Mouse (Mus musculus) ovary, postnatal 10 days (tissue): ENCODE data around the gene Sike1.
A peak's percentile ranks its signal among the peaks of the same experiment; 100 is the strongest.

ENCODE experiments used
- DNase-seq: peaks from one replicate; pipeline ENCODE4 v3.0.0; 2022; ENCODE audit warnings: low spot score

Gene Sike1

GRCm38 (mm10) chr3:102995605-102996321 lies at the start of gene Sike1:
Sike1 (plus strand) TSS chr3:102995708.
- DNase-seq: peak; percentile 80

GRCm38 (mm10) chr3:102946312-102946711 lies 49.2 kb upstream of the Sike1 start:
- no peak for DNase-seq

GRCm38 (mm10) chr3:102946861-102947260 lies 48.6 kb upstream of the Sike1 start:
- no peak for DNase-seq

- no peak for DNase-seq
Observed at GRCm38 (mm10) chr3:102954476-102954875, 41.0 kb upstream of the Sike1 start.

GRCm38 (mm10) chr3:102955143-102955542 lies 40.4 kb upstream of the Sike1 start:
- no peak for DNase-seq

GRCm38 (mm10) chr3:102955596-102955995 lies 39.9 kb upstream of the Sike1 start:
- no peak for DNase-seq

- DNase-seq: no peak
Observed at GRCm38 (mm10) chr3:102964033-102964432, 31.5 kb upstream of the Sike1 start, which contains the start of gene Nr1h5. Nr1h5 (minus strand) TSS chr3:102964133.

GRCm38 (mm10) chr3:102970067-102970466 lies 25.4 kb upstream of the Sike1 start:
- no peak for DNase-seq

- DNase-seq: no peak
Observed at GRCm38 (mm10) chr3:102970508-102970907, 25.0 kb upstream of the Sike1 start.

GRCm38 (mm10) chr3:102976906-102977305 lies 18.6 kb upstream of the Sike1 start:
- DNase-seq: no peak

GRCm38 (mm10) chr3:102979550-102980348 lies 15.8 kb upstream of the Sike1 start:
- DNase-seq: no peak

GRCm38 (mm10) chr3:102980349-102980736 lies 15.2 kb upstream of the Sike1 start:
- DNase-seq: no peak

- DNase-seq: no peak
Observed at GRCm38 (mm10) chr3:102991041-102991440, 4.5 kb upstream of the Sike1 start.

- no peak for DNase-seq
Observed at GRCm38 (mm10) chr3:102992936-102993335, 2.6 kb upstream of the Sike1 start.

GRCm38 (mm10) chr3:102995233-102995604 lies 289 bp upstream of the Sike1 start:
- DNase-seq: no peak

GRCm38 (mm10) chr3:102997036-102997435 lies 1.5 kb downstream of the Sike1 start:
- no peak for DNase-seq

- DNase-seq: no peak
Observed at GRCm38 (mm10) chr3:102997591-102997990, 2.1 kb downstream of the Sike1 start.

GRCm38 (mm10) chr3:103001595-103001994 lies 6.1 kb downstream of the Sike1 start:
- DNase-seq: no peak

- DNase-seq: no peak
Observed at GRCm38 (mm10) chr3:103017350-103017749, 21.8 kb downstream of the Sike1 start.

GRCm38 (mm10) chr3:103019462-103019861 lies 24.0 kb downstream of the Sike1 start:
- no peak for DNase-seq

- DNase-seq: peak; percentile 92
Observed at GRCm38 (mm10) chr3:103020249-103020942, 24.9 kb downstream of the Sike1 start, which contains the start of gene Csde1. Csde1 (plus strand) TSS chr3:103020426.

GRCm38 (mm10) chr3:103020943-103021638 lies 25.6 kb downstream of the Sike1 start:
- DNase-seq: peak; percentile 73
